Mouse (Mus musculus) MEL (cell line): ENCODE results near the gene Gm47791. TPM values are rescaled to one million over a fixed set of nuclear protein-coding genes. Genes with fewer than 3 reads are reported as not detected.

Source experiments
- DNase-seq: peaks from one replicate; pipeline ENCODE4 v3.0.0; 2011; ENCODE audit warnings: low read depth, low spot score
- H3K27ac ChIP-seq: 2 replicates; pipeline ENCODE4 v1.5.1; 2012; ENCODE audit warnings: low read depth, mild to moderate bottlenecking, control low read depth, low read length, moderate library complexity; ENCODE audit not compliant: control insufficient read depth
- H3K27me3 ChIP-seq, 2 experiments: fragments of 150-350 bp in 1 of 2; sonication (generic) in 1 of 2; 2 replicates each; pipeline ENCODE4 v1.6.1; 2012; ENCODE audit warnings: low read length in 2 of 2, mild to moderate bottlenecking in 2 of 2, improper control_type of control experiment in 1 of 2, moderate library complexity in 1 of 2; ENCODE audit not compliant: insufficient read depth in 2 of 2, control insufficient read depth in 1 of 2
- H3K36me3 ChIP-seq, 2 experiments: 2 replicates each; pipeline ENCODE4 v1.6.1; 2012 to 2014; ENCODE audit warnings: low read length in 2 of 2, improper control_type of control experiment in 1 of 2, inconsistent platforms in 1 of 2, mild to moderate bottlenecking in 1 of 2; ENCODE audit not compliant: insufficient read depth in 2 of 2, control insufficient read depth in 1 of 2
- H3K4me1 ChIP-seq, 2 experiments: fragments of 150-350 bp in 1 of 2; sonication (generic) in 1 of 2; 2 replicates each; pipeline ENCODE4 v1.6.1; 2012; ENCODE audit warnings: low read length in 2 of 2, improper control_type of control experiment in 1 of 2, mild to moderate bottlenecking in 1 of 2; ENCODE audit not compliant: insufficient read depth in 2 of 2, control insufficient read depth in 1 of 2
- H3K4me3 ChIP-seq, 2 experiments: fragments of 150-350 bp in 1 of 2; sonication (generic) in 1 of 2; 2 replicates each; pipeline ENCODE4 v1.5.1; 2012; ENCODE audit warnings: low read depth in 2 of 2, low read length in 2 of 2, mild to moderate bottlenecking in 2 of 2, moderate library complexity in 2 of 2, control low read depth in 1 of 2, improper control_type of control experiment in 1 of 2; ENCODE audit not compliant: control insufficient read depth in 1 of 2, insufficient read depth in 1 of 2
- H3K79me2 ChIP-seq: 2 replicates; pipeline ENCODE4 v1.6.1; 2012; ENCODE audit warnings: mild to moderate bottlenecking, low read length, moderate library complexity; ENCODE audit not compliant: control insufficient read depth, poor library complexity, insufficient read depth
- H3K9ac ChIP-seq: 2 replicates; pipeline ENCODE4 v1.6.1; 2012; ENCODE audit warnings: low read depth, mild to moderate bottlenecking, control low read depth, low read length, moderate library complexity; ENCODE audit not compliant: control insufficient read depth, poor library complexity, severe bottlenecking
- H3K9me3 ChIP-seq: fragments of 150-350 bp; sonication (generic); replicated peaks from 2 replicates; pipeline ENCODE4 v1.6.1; 2012; ENCODE audit warnings: mild to moderate bottlenecking, low read length, improper control_type of control experiment, moderate library complexity; ENCODE audit not compliant: insufficient read depth
- CHD1 ChIP-seq: IDR thresholded peaks from 2 replicates; pipeline ENCODE4 v1.6.1; 2012; ENCODE audit warnings: low read depth, mild to moderate bottlenecking, inconsistent platforms, low read length, improper control_type of control experiment
- CHD2 ChIP-seq: IDR thresholded peaks from 2 replicates; pipeline ENCODE4 v1.6.1; 2011; ENCODE audit warnings: low read length, improper control_type of control experiment
- CTCF ChIP-seq, 3 experiments: IDR thresholded peaks in 2 of 3; conservative IDR thresholded peaks in 1 of 3; 2 replicates each; pipeline ENCODE4 v1.5.1; 2011 to 2012; ENCODE audit warnings: low read length in 3 of 3, low read depth in 2 of 3, mild to moderate bottlenecking in 2 of 3, improper control_type of control experiment in 1 of 3, inconsistent platforms in 1 of 3, mixed read lengths in 1 of 3, moderate library complexity in 1 of 3; ENCODE audit not compliant: control insufficient read depth in 1 of 3, insufficient read depth in 1 of 3, poor library complexity in 1 of 3, severe bottlenecking in 1 of 3
- E2F4 ChIP-seq: IDR thresholded peaks from 2 replicates; pipeline ENCODE4 v1.6.1; 2011; ENCODE audit warnings: low read depth, low read length, improper control_type of control experiment, borderline replicate concordance
- EP300 ChIP-seq, 2 experiments: IDR thresholded peaks; 2 replicates each; pipeline ENCODE4 v1.6.1; 2011; ENCODE audit warnings: improper control_type of control experiment in 2 of 2, low read length in 2 of 2, low read depth in 1 of 2, mild to moderate bottlenecking in 1 of 2
- HCFC1 ChIP-seq: IDR thresholded peaks from 2 replicates; pipeline ENCODE4 v1.6.1; 2012; ENCODE audit warnings: low read depth, mild to moderate bottlenecking, inconsistent platforms, low read length, improper control_type of control experiment, moderate library complexity
- MAX ChIP-seq: IDR thresholded peaks from 2 replicates; pipeline ENCODE4 v1.6.1; 2011; ENCODE audit warnings: low read length, improper control_type of control experiment
- MAZ ChIP-seq: IDR thresholded peaks from 2 replicates; pipeline ENCODE4 v1.6.1; 2012; ENCODE audit warnings: low read depth, mild to moderate bottlenecking, inconsistent platforms, low read length, improper control_type of control experiment
- MEF2A ChIP-seq: IDR thresholded peaks from 2 replicates; pipeline ENCODE4 v1.6.1; 2014; ENCODE audit warnings: low read depth, mild to moderate bottlenecking, inconsistent platforms, low read length, improper control_type of control experiment; ENCODE audit not compliant: poor library complexity, insufficient replicate concordance, severe bottlenecking; ENCODE audit errors: extremely low read depth
- MXI1 ChIP-seq: IDR thresholded peaks from 2 replicates; pipeline ENCODE4 v1.6.1; 2011; ENCODE audit warnings: mild to moderate bottlenecking, low read depth, low read length, improper control_type of control experiment
- MYB ChIP-seq: IDR thresholded peaks from 2 replicates; pipeline ENCODE4 v1.6.1; 2011; ENCODE audit warnings: mild to moderate bottlenecking, low read depth, low read length, improper control_type of control experiment
- MYC ChIP-seq: IDR thresholded peaks from 2 replicates; pipeline ENCODE4 v1.6.1; 2011; ENCODE audit warnings: low read depth, mild to moderate bottlenecking, low read length, improper control_type of control experiment, moderate library complexity
- NELFE ChIP-seq: IDR thresholded peaks from 2 replicates; pipeline ENCODE4 v1.6.1; 2011; ENCODE audit warnings: low read depth, low read length, improper control_type of control experiment
- RAD21 ChIP-seq: IDR thresholded peaks from 2 replicates; pipeline ENCODE4 v1.6.1; 2011; ENCODE audit warnings: mild to moderate bottlenecking, low read depth, low read length, improper control_type of control experiment
- SIN3A ChIP-seq: IDR thresholded peaks from 2 replicates; pipeline ENCODE4 v1.6.1; 2012; ENCODE audit warnings: low read length, improper control_type of control experiment, inconsistent platforms
- SMC3 ChIP-seq: IDR thresholded peaks from 2 replicates; pipeline ENCODE4 v1.6.1; 2011; ENCODE audit warnings: low read depth, low read length, improper control_type of control experiment
- TAL1 ChIP-seq: IDR thresholded peaks from 2 replicates; pipeline ENCODE4 v1.6.1; 2012; ENCODE audit warnings: mild to moderate bottlenecking, inconsistent platforms, low read length, moderate library complexity, mixed read lengths
- TCF12 ChIP-seq: IDR thresholded peaks from 2 replicates; pipeline ENCODE4 v1.6.1; 2014; ENCODE audit warnings: low read depth, mild to moderate bottlenecking, inconsistent platforms, low read length, improper control_type of control experiment, moderate library complexity
- USF2 ChIP-seq, 2 experiments: IDR thresholded peaks; 2 replicates each; pipeline ENCODE4 v1.6.1; 2011 to 2012; ENCODE audit warnings: improper control_type of control experiment in 2 of 2, low read length in 2 of 2, borderline replicate concordance in 1 of 2, inconsistent platforms in 1 of 2, low read depth in 1 of 2, mild to moderate bottlenecking in 1 of 2; ENCODE audit not compliant: insufficient read depth in 1 of 2
- ZKSCAN1 ChIP-seq: IDR thresholded peaks from 2 replicates; pipeline ENCODE4 v1.6.1; 2012; ENCODE audit warnings: low read depth, mild to moderate bottlenecking, inconsistent platforms, low read length, improper control_type of control experiment, moderate library complexity
- ZNF384 ChIP-seq: IDR thresholded peaks from 2 replicates; pipeline ENCODE4 v1.6.1; 2012; ENCODE audit warnings: low read depth, mild to moderate bottlenecking, inconsistent platforms, low read length, improper control_type of control experiment
- polyA plus RNA-seq, 2 experiments: library from polyadenylated mRNA; stranded (reverse) in 1 of 2; unstranded in 1 of 2; fragments of >175 nt in 1 of 2; fragments of >200 nt in 1 of 2; gene quantifications; 2 replicates each; pipeline versions ENCODE4 v1.2.1 to v1.2.4; 2012; ENCODE audit warnings: low replicate concordance in 2 of 2, low read depth in 1 of 2; ENCODE audit not compliant: insufficient read length in 2 of 2, insufficient read depth in 1 of 2, missing spikeins in 1 of 2
- total RNA-seq: library from RNA; depleted of rRNA; stranded (reverse); fragments of 300-350 nt; gene quantifications from 2 replicates; pipeline ENCODE4 v1.2.3, GENCODE M21; 2012

Gm47791 gene
- total and polyA plus RNA-seq, 3 experiments: not detected

GRCm38 (mm10) chr1:82775293-82775692 lies 4.2 kb upstream of the Gm47791 start:
- Histone ChIP-seq H3K9me3 (no peaks in the 10 kb centered on the region), H3K9ac (no peak overlapping the region), H3K27me3 (no peaks in the 10 kb centered on the region), H3K27ac (no peak overlapping the region), H3K4me3 (no peak overlapping the region), H3K4me1 (peaks cover 0 to 8% of the 10 kb centered on the region in 2 experiments; a peak in 1 of 4 replicates), H3K79me2 (no peaks in the 10 kb centered on the region; the same call in 1 of the 2 replicates), H3K36me3 (peaks cover 0 to 7% of the 10 kb centered on the region in 2 experiments; a peak in 2 of 4 replicates)
- TF ChIP-seq HCFC1 (no peak), MAZ (no peak), ZNF384 (no peak), MYC (no peak), CTCF (IDR thresholded peaks at IDR 0.05 in 2 of 3, conservative IDR thresholded peaks at IDR 0.05 in 1 of 3; ENCODE audit: control insufficient read depth in 1 of 3, insufficient read depth in 1 of 3, low read depth in 2 of 3, low read length in 3 of 3, poor library complexity in 1 of 3, severe bottlenecking in 1 of 3) (no peak), TCF12 (no peak), RAD21 (no peak), ZKSCAN1 (no peak), TAL1 (no peak), CHD2 (no peak), SIN3A (no peak), USF2 (IDR thresholded peaks at IDR 0.05; ENCODE audit: borderline replicate concordance in 1 of 2, insufficient read depth in 1 of 2, low read depth in 1 of 2, low read length in 2 of 2) (no peak), NELFE (no peak)
- DNase-seq: no peak

GRCm38 (mm10) chr1:82773208-82773607 lies 2.2 kb upstream of the Gm47791 start:
- H3K27ac ChIP-seq: no peak overlapping the region
- H3K9me3 ChIP-seq: no peaks in the 10 kb centered on the region
- H3K27me3 ChIP-seq: no peaks in the 10 kb centered on the region
- peaks cover 0 to 8% of the 10 kb centered on the region in 2 experiments; a peak in 1 of 4 replicates for H3K4me1 ChIP-seq
- peaks cover 0 to 9% of the 10 kb centered on the region in 2 experiments; a peak in 2 of 4 replicates for H3K36me3 ChIP-seq
- H3K4me3 ChIP-seq: no peak overlapping the region
- H3K79me2 ChIP-seq: no peaks in the 10 kb centered on the region; the same call in 1 of the 2 replicates
- no peak overlapping the region for H3K9ac ChIP-seq
- peak in 1 of 3 experiments; percentile 26; a peak in 2 of 6 replicates for TF ChIP-seq CTCF (IDR thresholded peaks at IDR 0.05 in 2 of 3, conservative IDR thresholded peaks at IDR 0.05 in 1 of 3; ENCODE audit: control insufficient read depth in 1 of 3, insufficient read depth in 1 of 3, low read depth in 2 of 3, low read length in 3 of 3, poor library complexity in 1 of 3, severe bottlenecking in 1 of 3)
- no peak for TF ChIP-seq MYB
- TF ChIP-seq, all 39 proteins: peak for 1
- no peak for DNase-seq

- DNase-seq: no peak
- TF ChIP-seq MAX: no peak
- TF ChIP-seq MYB: no peak
- TF ChIP-seq SMC3: no peak
- TF ChIP-seq CHD1: no peak
- no peak for TF ChIP-seq MEF2A
- no peak for TF ChIP-seq CTCF (IDR thresholded peaks at IDR 0.05 in 2 of 3, conservative IDR thresholded peaks at IDR 0.05 in 1 of 3; ENCODE audit: control insufficient read depth in 1 of 3, insufficient read depth in 1 of 3, low read depth in 2 of 3, low read length in 3 of 3, poor library complexity in 1 of 3, severe bottlenecking in 1 of 3)
- TF ChIP-seq E2F4: no peak
- no peak for TF ChIP-seq EP300 (IDR thresholded peaks at IDR 0.05; ENCODE audit: low read depth in 1 of 2, low read length in 2 of 2)
- no peak for TF ChIP-seq MXI1
- no peaks in the 10 kb centered on the region; the same call in 1 of the 2 replicates for H3K79me2 ChIP-seq
- H3K27me3 ChIP-seq: no peaks in the 10 kb centered on the region
- H3K9me3 ChIP-seq: no peaks in the 10 kb centered on the region
- no peak overlapping the region for H3K27ac ChIP-seq
- H3K9ac ChIP-seq: no peak overlapping the region
- H3K36me3 ChIP-seq: peaks cover 0 to 9% of the 10 kb centered on the region in 2 experiments; a peak in 2 of 4 replicates
- peaks cover 0 to 8% of the 10 kb centered on the region in 2 experiments; a peak in 1 of 4 replicates for H3K4me1 ChIP-seq
- H3K4me3 ChIP-seq: no peak overlapping the region
Measured at GRCm38 (mm10) chr1:82772428-82772827, 1.4 kb upstream of the Gm47791 start.
